Mouse (Mus musculus): ENCODE results near the gene Selenbp2.
"Not testable (repeated sequence)": the region's sequence is repeated elsewhere in the genome, so short reads cannot be mapped to it uniquely, and the experiment has no call there.

Selenbp2 gene

GRCm38 (mm10) chr3:94693329-94693825 lies at the start of gene Selenbp2:
Gene Selenbp2, plus strand, starts transcription at chr3:94693556.
- DNase-seq, result no peak

GRCm38 (mm10) chr3:94648755-94649590 lies 44.4 kb upstream of the Selenbp2 start:
- no peak for DNase-seq

- DNase-seq, result no peak
Observed at GRCm38 (mm10) chr3:94650409-94650808, 42.9 kb upstream of the Selenbp2 start.

- not testable (repeated sequence) for DNase-seq
Observed at GRCm38 (mm10) chr3:94653967-94654366, 39.4 kb upstream of the Selenbp2 start.

- DNase-seq, result not testable (repeated sequence)
Observed at GRCm38 (mm10) chr3:94657852-94658739, 35.3 kb upstream of the Selenbp2 start.

GRCm38 (mm10) chr3:94658740-94659095 lies 34.6 kb upstream of the Selenbp2 start, which contains the start of gene Tuft1:
Gene Tuft1, minus strand, starts transcription at chr3:94658872.
- peak; percentile 89 to 90 for DNase-seq

GRCm38 (mm10) chr3:94659142-94659748 lies 34.1 kb upstream of the Selenbp2 start:
- peak in 1 of 2 experiments; percentile 12 for DNase-seq

GRCm38 (mm10) chr3:94660841-94661240 lies 32.5 kb upstream of the Selenbp2 start:
- not testable (repeated sequence) for DNase-seq

GRCm38 (mm10) chr3:94665060-94665802 lies 28.1 kb upstream of the Selenbp2 start:
- not testable (repeated sequence) for DNase-seq

- DNase-seq, result not testable (repeated sequence)
Observed at GRCm38 (mm10) chr3:94665896-94666295, 27.5 kb upstream of the Selenbp2 start.

GRCm38 (mm10) chr3:94675101-94675500 lies 18.3 kb upstream of the Selenbp2 start:
- not testable (repeated sequence) for DNase-seq

GRCm38 (mm10) chr3:94679351-94679841 lies 14.0 kb upstream of the Selenbp2 start:
- DNase-seq, result no peak

GRCm38 (mm10) chr3:94680032-94680431 lies 13.3 kb upstream of the Selenbp2 start:
- not testable (repeated sequence) for DNase-seq

- DNase-seq, result no peak
Observed at GRCm38 (mm10) chr3:94680783-94681182, 12.6 kb upstream of the Selenbp2 start.

- no peak for DNase-seq
Observed at GRCm38 (mm10) chr3:94683646-94684045, 9.7 kb upstream of the Selenbp2 start.

- not testable (repeated sequence) for DNase-seq
Observed at GRCm38 (mm10) chr3:94685989-94686772, 7.2 kb upstream of the Selenbp2 start.

GRCm38 (mm10) chr3:94688698-94689097 lies 4.7 kb upstream of the Selenbp2 start:
- not testable (repeated sequence) for DNase-seq

- DNase-seq, result not testable (repeated sequence)
Observed at GRCm38 (mm10) chr3:94689195-94689594, 4.2 kb upstream of the Selenbp2 start.

- DNase-seq, result not testable (repeated sequence)
Observed at GRCm38 (mm10) chr3:94690162-94690561, 3.2 kb upstream of the Selenbp2 start.

- no peak for DNase-seq
Observed at GRCm38 (mm10) chr3:94690616-94691247, 2.6 kb upstream of the Selenbp2 start.
